Mouse (Mus musculus) liver, adult 2 months (tissue): ENCODE data around the gene Nynrin.

Source experiments
- CTCF ChIP-seq: fragments of 200-500 bp; IDR thresholded peaks from 2 replicates; pipeline ENCODE4 v1.5.1; 2011; ENCODE audit warnings: low read depth, low read length, control low read depth
- POLR2A ChIP-seq: fragments of 200-500 bp; IDR thresholded peaks from 2 replicates; pipeline ENCODE4 v1.6.1; 2011; ENCODE audit warnings: low read length, control low read depth; ENCODE audit not compliant: insufficient read depth; ENCODE audit errors: extremely low read depth

DNA sequence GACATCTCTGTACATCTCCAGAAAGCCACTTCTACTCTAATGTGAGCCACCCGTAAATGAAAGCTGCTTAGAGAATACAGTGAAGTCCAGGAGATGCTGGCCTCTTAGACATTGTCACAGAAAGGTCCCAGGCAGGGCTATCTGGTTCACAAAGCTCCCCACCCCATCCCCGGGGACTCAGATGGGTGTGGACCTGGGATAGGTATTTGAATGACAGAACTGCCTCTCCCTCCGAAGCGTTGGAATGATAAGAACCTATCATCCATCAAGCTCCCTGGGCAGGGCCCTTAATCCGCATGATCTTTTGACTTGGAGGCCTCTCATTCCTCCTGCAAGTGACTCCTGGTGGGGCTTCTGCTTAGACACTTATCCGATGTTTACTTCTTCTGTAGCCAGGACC is 2.9 kb upstream of the Nynrin start:
- TF ChIP-seq CTCF, result no peak
- no peak for TF ChIP-seq POLR2A
